Mouse (Mus musculus) neural tube, embryonic 12.5 days (tissue): ENCODE measurements around the gene Krt88. TPM values are rescaled to one million over a fixed set of nuclear protein-coding genes. Genes with fewer than 3 reads are reported as not detected.
A peak's percentile ranks its signal among the peaks of the same experiment; 100 is the strongest.

Source experiments
- ATAC-seq: fragments of 200-750 bp; cut with Nextera tagmentation; 2 replicates; pipeline ENCODE4 v1.8.0; 2017; ENCODE audit warnings: low read depth, mild to moderate bottlenecking, moderate TSS enrichment, moderate library complexity; ENCODE audit not compliant: low FRiP score
- H3K27ac ChIP-seq: fragments of 300-500 bp; sonication (generic); 2 replicates; pipeline ENCODE4 v1.5.1; 2016
- H3K27me3 ChIP-seq: fragments of 300-500 bp; sonication (generic); replicated peaks from 2 replicates; pipeline ENCODE4 v1.6.1; 2016; ENCODE audit warnings: mild to moderate bottlenecking
- H3K36me3 ChIP-seq: fragments of 300-500 bp; sonication (generic); 2 replicates; pipeline ENCODE4 v1.6.1; 2016; ENCODE audit warnings: mild to moderate bottlenecking
- H3K4me1 ChIP-seq: fragments of 300-500 bp; sonication (generic); 2 replicates; pipeline ENCODE4 v1.6.1; 2016
- H3K4me2 ChIP-seq: fragments of 300-500 bp; sonication (generic); replicated peaks from 2 replicates; pipeline ENCODE4 v1.6.1; 2016; ENCODE audit warnings: mild to moderate bottlenecking
- H3K4me3 ChIP-seq: fragments of 300-500 bp; sonication (generic); 2 replicates; pipeline ENCODE4 v1.5.1; 2016
- H3K9ac ChIP-seq: fragments of 300-500 bp; sonication (generic); 2 replicates; pipeline ENCODE4 v1.6.1; 2016; ENCODE audit warnings: mild to moderate bottlenecking
- H3K9me3 ChIP-seq: fragments of 300-500 bp; sonication (generic); 2 replicates; pipeline ENCODE4 v1.6.1; 2016; ENCODE audit warnings: mild to moderate bottlenecking
- WGBS: fragments of 180-500 bp; shearing (Covaris S2); methylation state at CpG from one replicate; pipeline ENCODE4 v1.1.7; 2016; 5-methylcytosine and 5-hydroxymethylcytosine counted together
- polyA plus RNA-seq: library from polyadenylated mRNA; unstranded; fragments of >200 nt; fragmentation: Nextera tagmentation; extraction: Ambion mirVana; gene quantifications from 2 replicates; pipeline ENCODE4 v1.2.1, GENCODE M21; 2016

Krt88 gene
- not detected in 2 replicates for polyA plus RNA-seq

- H3K9ac ChIP-seq, result no peak within 1 kb of the TSS
- no peak within 1 kb of the TSS for H3K4me2 ChIP-seq
- H3K4me1 ChIP-seq, result no peaks in the 10 kb centered on the region
- ATAC-seq, result no peak
- no peak within 1 kb of the TSS for H3K4me3 ChIP-seq
- H3K27me3 ChIP-seq, result no peaks in the 10 kb centered on the region
- WGBS, result 76% methylated on average over 2 of the region's 2 CpGs
- H3K27ac ChIP-seq, result no peak within 1 kb of the TSS
- no peaks in the 10 kb centered on the region for H3K36me3 ChIP-seq
- no peaks in the 10 kb centered on the region for H3K9me3 ChIP-seq
These were observed at the start of gene Krt88 for GRCm38 (mm10) chr15:101447444-101447843. Gene Krt88 (plus strand): TSS chr15:101447744.

GRCm38 (mm10) chr15:101398269-101398668 lies 49.3 kb upstream of the Krt88 start:
- Histone ChIP-seq H3K27ac (no peak overlapping the region), H3K27me3 (no peaks in the 10 kb centered on the region), H3K9me3 (no peaks in the 10 kb centered on the region), H3K4me1 (no peaks in the 10 kb centered on the region), H3K4me2 (no peak overlapping the region), H3K4me3 (no peak overlapping the region), H3K9ac (no peak overlapping the region), H3K36me3 (no peaks in the 10 kb centered on the region)
- no peak for ATAC-seq
- WGBS, result 88% methylated on average over 8 of the region's 8 CpGs

DNA sequence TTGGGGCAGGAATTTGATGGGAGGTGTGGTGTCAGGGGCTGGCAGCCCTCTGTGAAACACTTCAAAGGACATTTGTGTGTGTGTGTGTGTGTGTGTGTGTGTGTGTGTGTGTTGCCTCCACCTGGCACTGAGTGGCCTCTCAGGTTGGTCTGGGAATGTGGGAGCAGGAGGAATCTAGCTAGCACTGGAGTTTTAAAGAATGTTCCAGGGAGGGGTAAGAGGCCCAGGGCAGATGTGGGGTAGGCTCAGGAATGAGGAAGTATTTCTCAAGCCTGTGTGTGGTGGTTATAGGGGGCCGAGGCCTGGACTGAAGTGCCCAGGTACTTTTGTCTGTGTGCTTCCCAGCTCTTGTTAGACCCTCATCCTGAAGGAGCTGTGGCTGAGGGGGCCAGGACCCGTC lies 36.8 kb upstream of the Krt88 start, which contains the start of gene Krt7:
Gene Krt7, plus strand, starts transcription at position 269 of the 400 bp plus-strand sequence.
- H3K36me3 ChIP-seq, result no peaks in the 10 kb centered on the region
- no peak for ATAC-seq
- 42% methylated on average over 2 of the region's 2 CpGs for WGBS
- H3K27me3 ChIP-seq, result peaks cover 31% of the 10 kb centered on the region
- H3K9ac ChIP-seq, result no peak within 1 kb of the TSS
- no peak within 1 kb of the TSS for H3K4me3 ChIP-seq
- H3K4me1 ChIP-seq, result no peaks in the 10 kb centered on the region
- no peak within 1 kb of the TSS for H3K27ac ChIP-seq
- H3K9me3 ChIP-seq, result no peaks in the 10 kb centered on the region
- H3K4me2 ChIP-seq, result no peak within 1 kb of the TSS

GRCm38 (mm10) chr15:101412188-101412587 lies 35.4 kb upstream of the Krt88 start:
- Histone ChIP-seq H3K9me3 (no peaks in the 10 kb centered on the region), H3K4me1 (no peaks in the 10 kb centered on the region), H3K4me2 (no peak overlapping the region), H3K36me3 (no peaks in the 10 kb centered on the region), H3K27ac (no peak overlapping the region), H3K4me3 (no peak overlapping the region), H3K9ac (no peak overlapping the region), H3K27me3 (peaks cover 31% of the 10 kb centered on the region)
- 29% methylated on average over 31 of the region's 31 CpGs for WGBS
- ATAC-seq, result no peak

GRCm38 (mm10) chr15:101413916-101414635 lies 33.5 kb upstream of the Krt88 start:
- 56% methylated on average over 7 of the region's 7 CpGs for WGBS
- no peak overlapping the region for H3K4me2 ChIP-seq
- H3K4me1 ChIP-seq, result no peaks in the 10 kb centered on the region
- H3K9ac ChIP-seq, result no peak overlapping the region
- no peak overlapping the region for H3K27ac ChIP-seq
- H3K36me3 ChIP-seq, result no peaks in the 10 kb centered on the region
- no peaks in the 10 kb centered on the region for H3K9me3 ChIP-seq
- H3K27me3 ChIP-seq, result peaks cover 31% of the 10 kb centered on the region
- no peak for ATAC-seq
- no peak overlapping the region for H3K4me3 ChIP-seq

- no peaks in the 10 kb centered on the region for H3K4me1 ChIP-seq
- H3K9me3 ChIP-seq, result no peaks in the 10 kb centered on the region
- H3K9ac ChIP-seq, result no peak overlapping the region
- H3K4me3 ChIP-seq, result no peak overlapping the region
- H3K27ac ChIP-seq, result no peak overlapping the region
- ATAC-seq, result no peak
- WGBS, result 45% methylated on average over 11 of the region's 11 CpGs
- peaks cover 31% of the 10 kb centered on the region for H3K27me3 ChIP-seq
- H3K4me2 ChIP-seq, result no peak overlapping the region
- H3K36me3 ChIP-seq, result no peaks in the 10 kb centered on the region
These were observed 32.6 kb upstream of the Krt88 start for GRCm38 (mm10) chr15:101414807-101415565.

DNA sequence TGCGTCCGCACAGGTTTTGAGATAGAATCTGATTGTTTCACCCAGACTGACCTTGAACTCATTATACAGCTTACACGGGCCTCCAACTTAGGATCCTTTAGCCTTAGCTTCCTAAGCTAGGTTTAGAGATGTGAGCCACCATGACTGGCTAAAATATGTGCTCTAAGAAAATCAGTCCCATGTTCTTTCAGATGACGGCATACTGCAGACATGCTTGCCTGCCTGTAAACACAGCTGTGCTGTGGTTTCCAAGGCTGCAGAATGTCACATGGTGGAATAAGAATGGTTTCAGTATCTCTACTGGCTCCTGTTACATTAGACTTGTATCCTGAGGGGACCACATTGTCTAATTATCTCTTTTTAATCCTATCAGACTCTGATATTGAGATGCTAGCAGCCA lies 28.6 kb upstream of the Krt88 start:
- Histone ChIP-seq H3K9me3 (no peaks in the 10 kb centered on the region), H3K4me1 (no peaks in the 10 kb centered on the region), H3K27ac (no peak overlapping the region), H3K36me3 (no peaks in the 10 kb centered on the region), H3K4me2 (no peak overlapping the region), H3K9ac (no peak overlapping the region), H3K27me3 (peaks cover 2% of the 10 kb centered on the region; the same call in 1 of the 2 replicates), H3K4me3 (no peak overlapping the region)
- 92% methylated on average over 4 of the region's 4 CpGs for WGBS
- ATAC-seq, result no peak

DNA sequence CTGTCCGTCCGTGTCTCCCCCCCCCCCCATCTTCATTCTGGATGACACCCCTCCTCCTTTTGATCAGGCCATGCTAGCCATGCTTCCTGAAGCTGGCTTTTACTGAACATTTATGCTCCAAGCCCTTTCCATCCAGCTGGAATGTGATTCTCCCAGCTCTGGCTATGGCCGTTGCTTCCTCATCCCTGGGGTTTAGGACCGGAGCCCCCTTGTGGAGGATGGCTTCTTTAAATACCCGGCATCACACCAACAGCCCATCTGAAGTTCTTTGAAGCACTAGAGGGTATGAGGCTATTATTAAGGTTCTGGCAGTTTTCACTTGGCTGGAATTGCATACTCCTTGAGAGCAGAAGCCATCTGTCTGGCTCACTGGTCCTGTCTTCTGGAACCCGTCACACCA lies 26.6 kb upstream of the Krt88 start:
- H3K4me1 ChIP-seq, result no peaks in the 10 kb centered on the region
- no peaks in the 10 kb centered on the region for H3K27me3 ChIP-seq
- ATAC-seq, result no peak
- no peaks in the 10 kb centered on the region for H3K9me3 ChIP-seq
- WGBS, result 56% methylated on average over 5 of the region's 6 CpGs
- H3K36me3 ChIP-seq, result no peaks in the 10 kb centered on the region
- no peak overlapping the region for H3K27ac ChIP-seq
- H3K9ac ChIP-seq, result no peak overlapping the region
- H3K4me2 ChIP-seq, result no peak overlapping the region
- H3K4me3 ChIP-seq, result no peak overlapping the region

DNA sequence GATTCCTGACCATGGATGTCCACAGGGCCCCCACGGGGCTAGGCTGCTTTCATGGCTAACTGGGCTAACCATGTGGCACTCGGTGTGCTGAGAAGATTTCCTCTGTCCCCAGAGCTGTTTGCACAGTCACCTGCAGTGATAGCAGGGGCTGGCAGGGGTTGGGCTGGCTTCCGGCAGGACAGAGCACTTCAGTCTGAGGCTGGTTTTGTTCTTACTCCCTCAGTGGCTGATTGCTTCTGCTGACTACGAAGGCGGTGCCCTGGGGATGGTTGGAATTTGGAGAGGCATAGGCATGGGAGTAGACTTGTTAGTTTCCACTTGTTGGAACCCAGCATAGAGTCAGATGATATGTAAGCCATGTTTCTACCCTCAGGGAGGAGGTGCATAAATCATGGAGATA lies 22.6 kb upstream of the Krt88 start:
- Histone ChIP-seq H3K27ac (no peak overlapping the region), H3K36me3 (no peaks in the 10 kb centered on the region), H3K4me2 (no peak overlapping the region), H3K9ac (no peak overlapping the region), H3K27me3 (no peaks in the 10 kb centered on the region), H3K4me1 (no peaks in the 10 kb centered on the region), H3K4me3 (no peak overlapping the region), H3K9me3 (no peaks in the 10 kb centered on the region)
- ATAC-seq, result no peak
- 16% methylated on average over 5 of the region's 5 CpGs for WGBS

DNA sequence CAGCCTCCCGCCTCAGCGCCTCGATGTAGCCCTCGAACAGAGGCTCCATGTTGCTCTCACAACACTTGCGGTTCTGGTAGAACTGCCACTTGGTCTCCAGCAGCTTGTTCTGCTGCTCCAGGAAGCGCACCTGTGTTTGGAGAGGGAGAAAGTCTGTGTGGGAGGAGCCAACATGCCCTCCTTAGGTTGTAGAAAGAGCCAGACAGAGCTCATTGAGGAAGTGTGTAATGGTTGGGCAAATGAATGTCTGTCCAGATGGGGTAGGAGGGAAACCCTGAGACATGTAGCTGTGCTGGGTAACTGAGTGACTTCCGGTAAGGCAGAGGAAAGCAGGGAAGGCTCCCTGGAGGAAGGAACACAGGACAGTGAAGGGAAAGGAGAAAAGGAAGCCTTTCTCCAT lies 10.9 kb upstream of the Krt88 start:
- Histone ChIP-seq H3K4me2 (no peak overlapping the region), H3K36me3 (no peaks in the 10 kb centered on the region), H3K27me3 (peaks cover 34% of the 10 kb centered on the region), H3K27ac (no peak overlapping the region), H3K9me3 (no peaks in the 10 kb centered on the region), H3K4me3 (no peak overlapping the region), H3K9ac (no peak overlapping the region), H3K4me1 (peaks cover 7% of the 10 kb centered on the region; the same call in 1 of the 2 replicates)
- ATAC-seq, result no peak
- 90% methylated on average over 7 of the region's 7 CpGs for WGBS

GRCm38 (mm10) chr15:101438555-101438954 lies 9.0 kb upstream of the Krt88 start, which contains the start of gene Krt87:
Gene Krt87 (minus strand): TSS chr15:101438804.
- peaks cover 7% of the 10 kb centered on the region; the same call in 1 of the 2 replicates for H3K4me1 ChIP-seq
- peak within 1 kb of the TSS; percentile 29 for H3K4me3 ChIP-seq
- no peaks in the 10 kb centered on the region for H3K9me3 ChIP-seq
- peaks cover 34% of the 10 kb centered on the region for H3K27me3 ChIP-seq
- H3K36me3 ChIP-seq, result no peaks in the 10 kb centered on the region
- no peak for ATAC-seq
- peak within 1 kb of the TSS; percentile 69 for H3K4me2 ChIP-seq
- no peak within 1 kb of the TSS for H3K27ac ChIP-seq
- 3% methylated on average over 34 of the region's 34 CpGs for WGBS
- H3K9ac ChIP-seq, result peak within 1 kb of the TSS; percentile 40; the same call in 1 of the 2 replicates

DNA sequence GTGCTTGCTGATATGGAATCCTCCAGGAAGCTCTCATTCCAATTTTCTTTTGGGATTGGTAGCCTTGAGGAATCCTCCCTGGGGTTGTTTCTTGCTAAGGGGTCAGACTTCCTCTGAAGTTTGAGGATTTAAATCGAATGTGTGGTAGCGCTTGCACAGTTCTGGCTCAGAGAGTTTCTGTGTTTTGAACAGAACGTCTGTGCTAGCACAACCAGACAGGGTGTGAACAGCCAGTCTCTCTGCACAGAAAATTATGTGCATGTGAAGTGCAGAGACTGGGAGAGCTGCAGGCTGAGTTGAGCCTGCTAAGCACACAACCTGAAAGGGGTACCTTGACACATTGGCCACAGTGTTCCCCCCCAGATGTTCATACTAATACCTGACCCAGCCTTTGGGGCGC lies 6.7 kb upstream of the Krt88 start:
- H3K9me3 ChIP-seq, result no peaks in the 10 kb centered on the region
- peaks cover 7% of the 10 kb centered on the region; the same call in 1 of the 2 replicates for H3K4me1 ChIP-seq
- peaks cover 34% of the 10 kb centered on the region for H3K27me3 ChIP-seq
- H3K27ac ChIP-seq, result no peak overlapping the region
- H3K9ac ChIP-seq, result no peak overlapping the region
- no peak overlapping the region for H3K4me3 ChIP-seq
- ATAC-seq, result no peak
- H3K36me3 ChIP-seq, result no peaks in the 10 kb centered on the region
- H3K4me2 ChIP-seq, result no peak overlapping the region
- WGBS, result 84% methylated on average over 4 of the region's 4 CpGs
